Mouse (Mus musculus) hindbrain, embryonic 15.5 days (tissue): ENCODE results near the gene Dhx15. TPM values are rescaled to one million over a fixed set of nuclear protein-coding genes. Genes with fewer than 3 reads are reported as not detected.
"Not testable (repeated sequence)": the region's sequence is repeated elsewhere in the genome, so short reads cannot be mapped to it uniquely, and the experiment has no call there.

Experiments used
- ATAC-seq: fragments of 200-750 bp; cut with Nextera tagmentation; 2 replicates; pipeline ENCODE4 v1.8.0; 2017; ENCODE audit warnings: low read depth, moderate number of reproducible peaks, moderate TSS enrichment; ENCODE audit not compliant: low FRiP score
- H3K27ac ChIP-seq: fragments of 300-500 bp; sonication (generic); replicated peaks from 2 replicates; pipeline ENCODE4 v1.5.1; 2015; ENCODE audit warnings: mild to moderate bottlenecking, inconsistent platforms
- H3K27me3 ChIP-seq: fragments of 300-500 bp; sonication (generic); 2 replicates; pipeline ENCODE4 v1.6.1; 2015; ENCODE audit warnings: control low read depth, inconsistent platforms
- H3K36me3 ChIP-seq: fragments of 300-500 bp; sonication (generic); 2 replicates; pipeline ENCODE4 v1.6.1; 2015; ENCODE audit warnings: control low read depth, inconsistent platforms
- H3K4me1 ChIP-seq: fragments of 300-500 bp; sonication (generic); replicated peaks from 2 replicates; pipeline ENCODE4 v1.6.1; 2015; ENCODE audit warnings: control low read depth, inconsistent platforms
- H3K4me2 ChIP-seq: fragments of 300-500 bp; sonication (generic); 2 replicates; pipeline ENCODE4 v1.6.1; 2015; ENCODE audit warnings: moderate library complexity, mild to moderate bottlenecking, inconsistent platforms
- H3K4me3 ChIP-seq: fragments of 300-500 bp; sonication (generic); 2 replicates; pipeline ENCODE4 v1.5.1; 2015; ENCODE audit warnings: mild to moderate bottlenecking, inconsistent platforms
- H3K9ac ChIP-seq: fragments of 300-500 bp; sonication (generic); 2 replicates; pipeline ENCODE4 v1.6.1; 2015; ENCODE audit warnings: inconsistent platforms
- H3K9me3 ChIP-seq: fragments of 300-500 bp; sonication (generic); 2 replicates; pipeline ENCODE4 v1.6.1; 2016; ENCODE audit warnings: control low read depth, inconsistent platforms
- WGBS: fragments of 180-500 bp; shearing (Covaris S2); methylation state at CpG from one replicate; pipeline ENCODE4 v1.1.7; 2015; 5-methylcytosine and 5-hydroxymethylcytosine counted together
- polyA plus RNA-seq: library from polyadenylated mRNA; unstranded; fragments of >200 nt; fragmentation: Nextera tagmentation; extraction: Ambion mirVana; gene quantifications from 2 replicates; pipeline ENCODE4 v1.2.1, GENCODE M21; 2015

Gene Dhx15
- polyA plus RNA-seq = 115 and 118 TPM in 2 replicates

DNA sequence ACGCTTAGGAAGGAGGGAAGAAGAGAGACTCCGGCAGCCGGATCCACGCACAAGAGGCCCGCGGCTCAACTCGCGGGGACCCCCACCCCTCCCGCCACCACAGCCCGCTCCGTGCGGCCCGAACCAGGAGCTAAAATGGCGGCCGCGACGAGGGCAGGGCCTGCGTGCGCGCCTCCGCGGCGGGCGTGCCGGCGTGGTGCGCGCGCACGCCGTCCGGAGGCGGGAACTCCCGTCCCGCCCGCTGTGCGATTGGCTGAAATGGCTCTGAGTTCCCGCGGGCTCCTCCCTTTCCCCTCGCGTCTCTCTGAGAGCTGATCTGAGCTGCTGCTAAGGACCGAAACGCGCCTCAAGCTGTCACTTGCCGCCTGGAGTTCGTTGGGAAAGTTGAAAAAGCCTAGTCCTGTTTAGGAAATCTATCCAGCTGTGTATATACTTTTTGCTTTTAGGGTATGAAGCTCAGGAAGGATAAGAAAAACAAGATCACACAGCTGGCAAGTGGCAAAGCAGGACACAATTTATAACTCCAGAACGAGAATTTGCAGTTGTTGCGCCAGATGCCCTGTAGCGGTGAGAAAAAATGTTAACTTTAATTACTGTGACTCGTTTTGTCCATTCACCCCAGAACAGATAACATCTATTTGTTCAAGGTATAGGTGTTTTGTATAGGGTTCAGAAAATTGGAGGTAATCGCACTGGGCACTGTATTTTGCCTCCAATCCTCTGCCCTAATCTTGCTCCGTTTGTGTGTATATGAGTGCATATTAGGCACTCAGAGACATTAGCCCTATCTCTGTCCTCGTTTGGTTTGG lies at the start of gene Dhx15:
Gene Dhx15 (minus strand): TSS at position 144 of the 809 bp plus-strand sequence.
- peak within 1 kb of the TSS; percentile 69 for H3K4me3 ChIP-seq
- 1% methylated on average over 53 of the region's 53 CpGs for WGBS
- H3K4me2 ChIP-seq = peak within 1 kb of the TSS; percentile 79
- no peaks in the 10 kb centered on the region for H3K9me3 ChIP-seq
- H3K9ac ChIP-seq = peak within 1 kb of the TSS; percentile 92
- H3K36me3 ChIP-seq = no peaks in the 10 kb centered on the region
- ATAC-seq = peak; percentile 96
- peaks cover 42% of the 10 kb centered on the region for H3K4me1 ChIP-seq
- H3K27me3 ChIP-seq = no peaks in the 10 kb centered on the region
- peak within 1 kb of the TSS; percentile 94 for H3K27ac ChIP-seq

DNA sequence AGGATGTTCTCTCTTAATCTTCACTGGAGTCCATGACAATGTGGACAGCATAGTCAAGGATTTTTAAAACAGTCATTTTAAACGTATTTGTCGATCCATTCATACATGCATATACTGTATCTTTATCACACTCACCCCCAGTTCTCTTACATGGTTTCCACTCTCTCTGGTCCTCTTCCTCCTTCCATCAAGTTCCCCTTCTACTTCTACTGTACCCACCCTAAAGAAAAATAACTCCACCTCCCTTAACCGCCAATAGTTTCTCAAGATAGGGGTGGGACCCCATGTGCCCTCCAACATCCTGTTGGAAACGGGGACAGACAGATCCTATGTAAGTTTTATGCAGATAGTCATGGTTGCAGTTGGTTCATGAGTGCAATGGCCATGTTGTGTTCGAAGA lies 48.6 kb upstream of the Dhx15 start:
- no peak for ATAC-seq
- no peak overlapping the region for H3K27ac ChIP-seq
- H3K9me3 ChIP-seq = no peaks in the 10 kb centered on the region
- H3K9ac ChIP-seq = no peak overlapping the region
- no peak overlapping the region for H3K4me2 ChIP-seq
- no peaks in the 10 kb centered on the region for H3K27me3 ChIP-seq
- no peaks in the 10 kb centered on the region for H3K4me1 ChIP-seq
- no peaks in the 10 kb centered on the region for H3K36me3 ChIP-seq
- H3K4me3 ChIP-seq = no peak overlapping the region
- WGBS = 97% methylated on average over 5 of the region's 5 CpGs

DNA sequence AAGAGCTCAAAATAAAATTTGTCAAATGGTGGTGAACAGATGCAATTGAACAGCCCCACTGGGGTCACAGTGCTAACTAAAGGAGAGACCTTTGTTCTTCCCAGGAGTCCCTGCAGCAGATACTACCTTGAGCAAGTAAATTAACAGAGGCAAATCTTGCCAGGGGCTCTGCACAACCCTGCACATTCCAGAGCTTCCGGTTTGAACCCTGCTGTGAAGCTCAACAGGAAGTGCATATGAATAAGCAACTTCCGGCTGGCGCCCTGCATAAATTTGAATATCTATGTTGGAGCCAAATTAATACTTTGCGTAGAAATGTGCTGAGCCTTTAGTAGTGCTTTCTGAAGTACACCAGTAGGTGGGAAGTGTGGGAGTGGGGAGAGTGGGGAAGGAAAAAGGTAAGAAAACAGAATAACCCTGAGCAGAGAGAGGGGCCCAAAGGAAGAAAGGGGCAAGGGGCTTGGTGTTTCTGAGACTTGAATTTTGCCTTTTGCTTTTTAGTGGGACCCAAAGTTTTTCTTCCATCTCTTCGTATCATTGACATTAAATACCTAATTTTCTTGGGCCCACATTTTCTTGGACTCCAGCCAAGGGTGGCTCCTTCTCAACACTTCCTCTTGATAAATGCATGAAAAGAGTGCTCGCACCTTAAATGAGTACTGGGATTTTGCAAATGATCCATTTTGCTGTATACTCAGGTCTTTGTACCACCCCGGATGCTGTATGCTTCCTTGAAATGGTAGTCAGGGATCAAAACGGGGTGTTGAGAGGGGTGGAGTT lies 47.8 kb upstream of the Dhx15 start:
- Histone ChIP-seq H3K27ac (no peak overlapping the region), H3K4me2 (no peak overlapping the region), H3K4me1 (no peaks in the 10 kb centered on the region), H3K9me3 (no peaks in the 10 kb centered on the region), H3K4me3 (no peak overlapping the region), H3K9ac (no peak overlapping the region), H3K36me3 (no peaks in the 10 kb centered on the region), H3K27me3 (no peaks in the 10 kb centered on the region)
- 70% methylated on average over 8 of the region's 8 CpGs for WGBS
- ATAC-seq = no peak

DNA sequence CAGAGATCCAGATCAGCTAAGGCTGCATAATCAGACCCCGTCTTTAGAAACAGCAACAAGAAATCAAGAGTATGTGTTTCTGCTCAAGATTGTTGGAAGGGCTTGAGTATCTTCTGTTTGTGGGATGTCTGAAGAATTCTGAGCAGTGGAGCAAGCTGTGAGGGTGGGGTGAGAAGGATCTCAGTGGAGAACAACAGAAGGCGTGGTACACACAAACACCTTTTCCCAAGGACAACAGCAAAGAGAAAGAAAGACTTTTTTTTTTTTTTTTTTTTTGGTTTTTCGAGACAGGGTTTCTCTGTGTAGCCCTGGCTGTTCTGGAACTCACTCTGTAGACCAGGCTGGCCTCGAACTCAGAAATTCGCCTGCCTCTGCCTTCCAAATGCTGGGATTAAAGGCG lies 46.3 kb upstream of the Dhx15 start:
- H3K9me3 ChIP-seq, H3K4me1 ChIP-seq, H3K27ac ChIP-seq, H3K27me3 ChIP-seq, H3K9ac ChIP-seq, H3K36me3 ChIP-seq, H3K4me3 ChIP-seq, ATAC-seq, H3K4me2 ChIP-seq: not testable (repeated sequence)
- 92% methylated on average over 5 of the region's 6 CpGs for WGBS

DNA sequence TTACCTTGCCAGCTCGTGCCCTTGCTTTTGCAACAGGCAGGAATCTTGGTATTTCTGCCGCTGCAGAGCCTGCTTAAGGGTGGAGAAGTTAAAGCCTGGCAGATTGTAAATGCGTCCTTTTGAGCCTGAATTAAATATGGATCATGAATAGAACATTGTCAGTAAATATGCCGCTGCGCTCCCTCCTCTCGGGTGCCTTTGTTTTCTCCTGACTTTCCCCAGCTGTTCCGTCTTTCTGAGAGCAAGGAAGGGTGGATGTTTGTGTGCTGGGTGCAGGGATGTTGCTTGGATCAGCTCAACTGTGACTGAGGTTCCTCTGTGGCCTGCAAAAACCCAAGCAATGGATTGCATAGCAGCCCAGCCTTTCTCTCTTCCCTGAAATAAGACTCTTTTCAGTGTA lies 44.3 kb upstream of the Dhx15 start:
- no peak overlapping the region for H3K27ac ChIP-seq
- ATAC-seq = no peak
- no peaks in the 10 kb centered on the region for H3K9me3 ChIP-seq
- H3K4me1 ChIP-seq = no peaks in the 10 kb centered on the region
- WGBS = 37% methylated on average over 7 of the region's 7 CpGs
- no peak overlapping the region for H3K9ac ChIP-seq
- H3K36me3 ChIP-seq = no peaks in the 10 kb centered on the region
- no peak overlapping the region for H3K4me2 ChIP-seq
- H3K27me3 ChIP-seq = no peaks in the 10 kb centered on the region
- H3K4me3 ChIP-seq = no peak overlapping the region

DNA sequence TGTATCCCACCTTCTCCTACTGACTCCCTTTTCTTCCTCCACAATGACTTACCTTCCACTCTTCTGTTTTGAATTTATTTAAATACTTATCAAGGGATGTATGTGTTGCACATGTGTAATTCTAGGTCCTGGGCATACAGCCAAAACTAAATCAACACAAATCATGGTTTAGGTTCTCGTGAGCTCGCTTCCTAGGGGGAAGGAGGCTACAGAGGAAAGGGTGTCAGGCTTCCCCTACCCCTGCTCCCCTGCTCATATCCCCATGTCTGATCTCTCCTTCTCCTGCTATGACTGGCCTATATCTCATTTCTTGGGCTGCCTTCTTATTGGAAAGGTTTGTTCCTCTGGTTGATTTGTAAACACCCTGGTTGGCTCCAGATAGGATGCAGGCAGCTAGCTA lies 43.6 kb upstream of the Dhx15 start:
- 64% methylated on average over 2 of the region's 2 CpGs for WGBS
- H3K36me3 ChIP-seq = no peaks in the 10 kb centered on the region
- no peak overlapping the region for H3K4me3 ChIP-seq
- no peak overlapping the region for H3K27ac ChIP-seq
- no peaks in the 10 kb centered on the region for H3K4me1 ChIP-seq
- no peak overlapping the region for H3K9ac ChIP-seq
- no peak for ATAC-seq
- H3K9me3 ChIP-seq = no peaks in the 10 kb centered on the region
- H3K27me3 ChIP-seq = no peaks in the 10 kb centered on the region
- no peak overlapping the region for H3K4me2 ChIP-seq

DNA sequence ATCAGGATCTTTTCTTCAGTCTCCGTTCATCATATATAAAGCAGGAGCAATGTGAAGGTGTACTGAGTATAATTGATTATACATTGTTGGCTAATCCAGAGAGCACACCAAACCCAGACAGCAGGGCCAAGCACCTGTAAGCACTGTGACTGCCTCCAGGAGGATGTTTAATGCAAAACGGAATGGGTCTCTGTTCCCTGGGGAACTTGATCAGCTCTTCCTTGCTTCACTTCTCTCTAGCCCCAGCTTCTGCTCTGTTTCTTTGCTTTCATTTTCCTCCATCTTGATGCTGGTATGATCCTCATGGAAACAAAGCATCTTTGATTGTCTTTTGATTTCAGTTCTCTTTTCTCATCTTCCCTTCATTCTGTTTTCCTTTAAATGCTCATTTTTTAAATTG lies 42.3 kb upstream of the Dhx15 start:
- no peak overlapping the region for H3K27ac ChIP-seq
- no peak for ATAC-seq
- no peaks in the 10 kb centered on the region for H3K4me1 ChIP-seq
- no peaks in the 10 kb centered on the region for H3K27me3 ChIP-seq
- H3K9ac ChIP-seq = no peak overlapping the region
- no peaks in the 10 kb centered on the region for H3K9me3 ChIP-seq
- H3K4me3 ChIP-seq = no peak overlapping the region
- WGBS = 59% methylated on average over 2 of the region's 2 CpGs
- H3K36me3 ChIP-seq = no peaks in the 10 kb centered on the region
- no peak overlapping the region for H3K4me2 ChIP-seq

DNA sequence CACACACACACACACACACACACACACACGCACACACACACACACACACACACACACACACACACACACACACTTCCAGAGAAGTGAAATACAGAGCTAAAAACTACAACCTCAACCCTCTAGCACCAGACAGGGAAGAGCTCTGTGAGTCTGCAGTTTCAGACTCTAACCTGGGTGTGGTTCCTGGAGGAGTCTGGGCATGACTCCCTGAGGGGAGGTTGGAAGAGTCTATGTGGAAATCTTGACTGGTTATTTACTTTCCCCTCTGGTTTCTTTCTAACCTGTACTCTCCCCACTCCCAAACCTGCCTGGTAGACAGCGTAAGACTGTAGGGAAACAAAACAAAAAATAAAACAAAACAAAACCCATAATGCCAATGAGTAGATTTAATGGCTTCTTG lies 41.9 kb upstream of the Dhx15 start:
- no peaks in the 10 kb centered on the region for H3K9me3 ChIP-seq
- H3K4me2 ChIP-seq = no peak overlapping the region
- H3K9ac ChIP-seq = no peak overlapping the region
- H3K27ac ChIP-seq = no peak overlapping the region
- no peak for ATAC-seq
- H3K27me3 ChIP-seq = no peaks in the 10 kb centered on the region
- 88% methylated on average over 2 of the region's 2 CpGs for WGBS
- H3K36me3 ChIP-seq = no peaks in the 10 kb centered on the region
- no peak overlapping the region for H3K4me3 ChIP-seq
- H3K4me1 ChIP-seq = no peaks in the 10 kb centered on the region

DNA sequence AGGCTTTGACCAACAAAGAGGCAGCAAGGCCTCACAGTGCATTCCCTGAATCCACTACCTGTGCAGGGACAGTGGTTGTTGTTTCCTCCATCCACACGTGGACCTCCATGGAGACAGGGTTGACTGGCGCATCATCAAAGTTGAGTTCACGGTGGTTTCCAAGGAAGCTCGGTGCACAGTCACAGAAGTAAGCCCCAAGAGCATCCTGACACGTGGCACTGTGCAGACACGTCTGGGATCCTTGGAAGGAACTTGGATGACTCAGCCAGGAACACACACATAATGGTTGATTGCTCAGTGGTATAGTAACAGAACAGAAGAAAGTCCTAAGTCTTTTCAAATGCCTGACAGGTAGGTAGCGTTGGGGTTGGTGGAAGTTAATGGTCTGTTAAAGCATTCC lies 40.2 kb upstream of the Dhx15 start:
- no peak for ATAC-seq
- Histone ChIP-seq H3K9ac (no peak overlapping the region), H3K27ac (no peak overlapping the region), H3K4me1 (no peaks in the 10 kb centered on the region), H3K36me3 (no peaks in the 10 kb centered on the region), H3K4me3 (no peak overlapping the region), H3K27me3 (no peaks in the 10 kb centered on the region), H3K9me3 (no peaks in the 10 kb centered on the region), H3K4me2 (no peak overlapping the region)
- WGBS = 90% methylated on average over 7 of the region's 7 CpGs

DNA sequence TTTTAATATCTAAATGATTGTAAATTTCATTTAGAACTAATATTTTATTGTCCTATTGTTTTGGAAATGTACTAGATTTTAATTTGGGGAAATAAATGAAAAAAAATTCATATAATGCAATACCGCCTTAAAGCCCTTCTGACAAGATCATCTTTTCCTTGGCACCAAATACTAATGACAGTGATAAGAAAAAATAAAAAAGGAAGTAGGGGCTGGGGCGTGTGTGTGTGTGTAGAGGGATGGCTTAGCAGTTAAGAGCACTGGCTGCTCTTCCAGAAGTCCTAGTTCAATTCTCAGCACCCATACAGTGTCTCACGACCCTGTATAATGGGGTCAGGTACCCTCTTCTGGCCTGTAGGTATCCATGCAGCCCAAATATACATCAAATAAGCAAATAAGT lies 36.4 kb upstream of the Dhx15 start:
- Histone ChIP-seq H3K9me3 (no peaks in the 10 kb centered on the region), H3K4me2 (no peak overlapping the region), H3K9ac (no peak overlapping the region), H3K4me1 (no peaks in the 10 kb centered on the region), H3K4me3 (no peak overlapping the region), H3K36me3 (no peaks in the 10 kb centered on the region), H3K27me3 (no peaks in the 10 kb centered on the region), H3K27ac (no peak overlapping the region)
- ATAC-seq = no peak
- WGBS = 80% methylated on average over 3 of the region's 3 CpGs

DNA sequence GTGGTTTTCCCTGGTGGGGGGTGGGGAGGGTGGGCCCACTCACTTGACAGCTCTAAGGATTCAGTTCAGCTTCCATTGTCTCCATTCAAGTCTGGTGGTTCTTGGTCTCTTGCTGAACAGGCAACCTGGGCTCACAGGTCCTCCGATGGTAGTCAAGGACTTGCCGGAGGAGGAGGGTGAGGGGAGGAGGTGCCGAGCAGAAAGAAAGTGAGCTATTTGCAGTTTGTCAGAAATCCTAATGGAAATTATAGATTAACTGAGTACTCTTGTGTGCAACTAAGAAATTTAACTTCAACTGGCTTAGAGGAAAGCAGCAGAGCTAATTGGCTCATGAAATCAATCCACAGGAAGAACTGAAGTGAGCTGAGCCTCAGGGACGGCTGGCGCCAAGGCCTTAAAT lies 31.3 kb upstream of the Dhx15 start:
- no peak overlapping the region for H3K4me3 ChIP-seq
- no peak overlapping the region for H3K9ac ChIP-seq
- H3K36me3 ChIP-seq = no peaks in the 10 kb centered on the region
- peaks cover 16% of the 10 kb centered on the region for H3K4me1 ChIP-seq
- ATAC-seq = no peak
- H3K27me3 ChIP-seq = no peaks in the 10 kb centered on the region
- WGBS = 77% methylated on average over 5 of the region's 5 CpGs
- no peak overlapping the region for H3K4me2 ChIP-seq
- no peak overlapping the region for H3K27ac ChIP-seq
- H3K9me3 ChIP-seq = no peaks in the 10 kb centered on the region

DNA sequence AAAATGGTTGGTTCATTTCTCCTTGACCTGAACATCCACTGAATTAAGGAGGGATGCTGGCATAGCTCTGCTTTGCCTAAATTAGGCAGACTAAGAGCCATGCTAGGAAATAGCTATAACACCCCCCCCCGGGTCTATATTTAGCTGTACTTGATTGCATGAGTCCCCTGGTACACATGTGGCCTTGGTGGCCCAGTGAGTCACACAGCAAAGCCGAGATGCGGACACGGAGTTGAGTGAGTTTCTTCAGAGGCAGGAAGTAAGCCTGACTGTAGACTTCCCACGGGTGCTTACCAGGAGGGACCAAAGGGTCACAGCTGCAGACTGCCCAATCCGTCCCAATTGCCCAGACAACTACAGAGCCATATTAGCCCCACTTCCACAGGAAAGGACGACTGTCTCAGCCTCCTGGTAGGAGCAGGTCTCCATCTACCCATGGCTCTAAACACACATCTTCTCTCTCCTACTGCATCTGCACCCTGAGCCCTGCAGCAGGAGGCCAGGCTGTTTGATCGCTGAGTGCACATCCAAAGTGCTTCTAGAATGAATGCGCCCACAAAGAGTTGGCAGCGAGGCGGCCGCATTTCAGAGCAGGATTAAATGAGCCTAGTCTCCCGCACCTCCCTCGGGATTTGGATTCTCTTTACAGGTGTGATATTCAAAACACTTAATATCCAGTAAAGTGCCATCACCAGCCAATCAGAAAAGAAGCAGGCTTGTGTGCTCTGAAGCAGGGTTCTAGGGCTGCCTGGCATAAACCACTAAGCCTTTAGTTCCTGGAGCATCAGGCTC lies 29.9 kb upstream of the Dhx15 start:
- H3K4me2 ChIP-seq = no peak overlapping the region
- ATAC-seq = no peak

More for the DNA sequence above, 29.9 kb upstream of the Dhx15 start:
- H3K9ac ChIP-seq = no peak overlapping the region
- H3K4me1 ChIP-seq = peaks cover 16% of the 10 kb centered on the region
- H3K4me3 ChIP-seq = no peak overlapping the region
- no peaks in the 10 kb centered on the region for H3K36me3 ChIP-seq
- no peaks in the 10 kb centered on the region for H3K9me3 ChIP-seq
- no peaks in the 10 kb centered on the region for H3K27me3 ChIP-seq
- H3K27ac ChIP-seq = no peak overlapping the region
- 73% methylated on average over 14 of the region's 14 CpGs for WGBS
